Mouse (Mus musculus): ENCODE results near the gene Galnt16. TPM values are rescaled to one million over a fixed set of nuclear protein-coding genes. Genes with fewer than 3 reads are reported as not detected.

Galnt16 gene
- total RNA-seq, 2 experiments from 2014 or later = 8.9 to 11.1 TPM

GRCm38 (mm10) chr12:80584973-80585372 lies 66.9 kb downstream of the Galnt16 start:
- peak; percentile 40 for DNase-seq
- intact Hi-C loops (cut with DNase I; ENCODE audit: low total_unique reads) = no loop called here

- no peak for DNase-seq
- intact Hi-C loops (cut with DNase I; ENCODE audit: low total_unique reads) = no loop called here
Observed at GRCm38 (mm10) chr12:80594141-80594540, 76.1 kb downstream of the Galnt16 start.

- intact Hi-C loops (cut with DNase I; ENCODE audit: low total_unique reads) = no loop called here
Observed at GRCm38 (mm10) chr12:80594781-80595180, 76.7 kb downstream of the Galnt16 start.

GRCm38 (mm10) chr12:80595566-80595965 lies 77.5 kb downstream of the Galnt16 start:
- DNase-seq = no peak
- intact Hi-C loops (cut with DNase I; ENCODE audit: low total_unique reads) = no loop called here

More at GRCm38 (mm10) chr12:80594781-80595180, 76.7 kb downstream of the Galnt16 start:
- no peak for DNase-seq

- DNase-seq = no peak
- intact Hi-C loops (cut with DNase I; ENCODE audit: low total_unique reads) = no loop called here
Observed at GRCm38 (mm10) chr12:80595968-80596367, 77.9 kb downstream of the Galnt16 start.

GRCm38 (mm10) chr12:80598236-80598635 lies 80.2 kb downstream of the Galnt16 start:
- intact Hi-C loops (cut with DNase I; ENCODE audit: low total_unique reads) = no loop called here
- DNase-seq = no peak

GRCm38 (mm10) chr12:80598756-80599155 lies 80.7 kb downstream of the Galnt16 start:
- intact Hi-C loops (cut with DNase I; ENCODE audit: low total_unique reads) = no loop called here
- peak; percentile 69 for DNase-seq

- no peak for DNase-seq
- intact Hi-C loops (cut with DNase I; ENCODE audit: low total_unique reads) = no loop called here
Observed at GRCm38 (mm10) chr12:80601597-80602269, 83.7 kb downstream of the Galnt16 start.

GRCm38 (mm10) chr12:80602432-80602831 lies 84.4 kb downstream of the Galnt16 start:
- no peak for DNase-seq
- intact Hi-C loops (cut with DNase I; ENCODE audit: low total_unique reads) = no loop called here

- peak; percentile 47 for DNase-seq
- intact Hi-C loops (cut with DNase I; ENCODE audit: low total_unique reads) = no loop called here
Observed at GRCm38 (mm10) chr12:80603566-80603965, 85.5 kb downstream of the Galnt16 start.

- intact Hi-C loops (cut with DNase I; ENCODE audit: low total_unique reads) = no loop called here
- DNase-seq = no peak
Observed at GRCm38 (mm10) chr12:80604218-80604617, 86.1 kb downstream of the Galnt16 start.

- intact Hi-C loops (cut with DNase I; ENCODE audit: low total_unique reads) = no loop called here
- no peak for DNase-seq
Observed at GRCm38 (mm10) chr12:80608576-80608975, 90.5 kb downstream of the Galnt16 start.

GRCm38 (mm10) chr12:80609928-80610327 lies 91.9 kb downstream of the Galnt16 start:
- DNase-seq = no peak
- intact Hi-C loops (cut with DNase I; ENCODE audit: low total_unique reads) = no loop called here

GRCm38 (mm10) chr12:80612113-80612791 lies 94.2 kb downstream of the Galnt16 start:
- no peak for DNase-seq
- intact Hi-C loops (cut with DNase I; ENCODE audit: low total_unique reads) = no loop called here

- intact Hi-C loops (cut with DNase I; ENCODE audit: low total_unique reads) = no loop called here
- DNase-seq = no peak
Observed at GRCm38 (mm10) chr12:80615371-80616257, 97.5 kb downstream of the Galnt16 start.

GRCm38 (mm10) chr12:80620501-80620900 lies 102.4 kb downstream of the Galnt16 start:
- no peak for DNase-seq
- intact Hi-C loops (cut with DNase I; ENCODE audit: low total_unique reads) = no loop called here

- intact Hi-C loops (cut with DNase I; ENCODE audit: low total_unique reads) = no loop called here
- DNase-seq = no peak
Observed at GRCm38 (mm10) chr12:80631790-80632189, 113.7 kb downstream of the Galnt16 start.

- peak; percentile 41 for DNase-seq
- intact Hi-C loops (cut with DNase I; ENCODE audit: low total_unique reads) = no loop called here
Observed at GRCm38 (mm10) chr12:80642725-80643692, 124.9 kb downstream of the Galnt16 start.

All from gastrocnemius, postnatal 14 days (tissue).